Mouse (Mus musculus): ENCODE measurements around the gene Mon2.
"Not testable (repeated sequence)": the region's sequence is repeated elsewhere in the genome, so short reads cannot be mapped to it uniquely, and the experiment has no call there.

Gene Mon2

GRCm38 (mm10) chr10:123057082-123057481 is 19.2 kb downstream of the Mon2 start:
- CTCF ChIA-PET: no interaction called here

GRCm38 (mm10) chr10:123056463-123056862 is 19.8 kb downstream of the Mon2 start:
- CTCF ChIA-PET: no interaction called here

GRCm38 (mm10) chr10:123055205-123056000 is 20.9 kb downstream of the Mon2 start:
- CTCF ChIA-PET: interaction anchor here (0.7 kb wide), 1 partner anchor 55 kb away, joined by 3 read pairs; no protein-coding TSS in a partner anchor

- CTCF ChIA-PET: no interaction called here
Measured at GRCm38 (mm10) chr10:123053557-123053956, 22.7 kb downstream of the Mon2 start.

GRCm38 (mm10) chr10:123052021-123052420 is 24.3 kb downstream of the Mon2 start:
- CTCF ChIA-PET: interaction anchor here (0.6 kb wide), 1 partner anchor 245 kb away, joined by 4 read pairs; no protein-coding TSS in a partner anchor

GRCm38 (mm10) chr10:123048730-123049129 is 27.6 kb downstream of the Mon2 start:
- CTCF ChIA-PET: no interaction called here

- CTCF ChIA-PET: no interaction called here
Measured at GRCm38 (mm10) chr10:123039936-123040335, 36.4 kb downstream of the Mon2 start.

- CTCF ChIA-PET: no interaction called here
Measured at GRCm38 (mm10) chr10:123032078-123032646, 44.1 kb downstream of the Mon2 start.

- CTCF ChIA-PET: no interaction called here
Measured at GRCm38 (mm10) chr10:123031449-123031848, 44.9 kb downstream of the Mon2 start.

GRCm38 (mm10) chr10:123030589-123030988 is 45.7 kb downstream of the Mon2 start:
- CTCF ChIA-PET: no interaction called here

- CTCF ChIA-PET: no interaction called here
Measured at GRCm38 (mm10) chr10:123028949-123029348, 47.4 kb downstream of the Mon2 start.

GRCm38 (mm10) chr10:123026736-123027135 is 49.6 kb downstream of the Mon2 start:
- CTCF ChIA-PET: not testable (repeated sequence)

- CTCF ChIA-PET: no interaction called here
Measured at GRCm38 (mm10) chr10:123013435-123013834, 62.9 kb downstream of the Mon2 start.

- CTCF ChIA-PET: no interaction called here
Measured at GRCm38 (mm10) chr10:123011421-123011820, 64.9 kb downstream of the Mon2 start.

- CTCF ChIA-PET: interaction anchor here (1.1 to 2.3 kb wide), 2 partner anchors 32 to 202 kb away, joined by 4 to 12 read pairs; no protein-coding TSS in a partner anchor
Measured at GRCm38 (mm10) chr10:123005237-123006185, 70.8 kb downstream of the Mon2 start.

- CTCF ChIA-PET: interaction anchor here (0.7 to 2.3 kb wide), 2 partner anchors 201 to 448 kb away, joined by 5 to 12 read pairs; no protein-coding TSS in a partner anchor
Measured at GRCm38 (mm10) chr10:123004475-123005236, 71.6 kb downstream of the Mon2 start.

- CTCF ChIA-PET: interaction anchor here (0.5 to 0.7 kb wide), 2 partner anchors 19 to 198 kb away, joined by 7 to 14 read pairs; no protein-coding TSS in a partner anchor
Measured at GRCm38 (mm10) chr10:123001985-123002384, 74.3 kb downstream of the Mon2 start.

- CTCF ChIA-PET: interaction anchor here (0.5 kb wide), 1 partner anchor 197 kb away, joined by 7 read pairs; no protein-coding TSS in a partner anchor
Measured at GRCm38 (mm10) chr10:123001363-123001762, 74.9 kb downstream of the Mon2 start.

- CTCF ChIA-PET: no interaction called here
Measured at GRCm38 (mm10) chr10:122999356-122999755, 76.9 kb downstream of the Mon2 start.

GRCm38 (mm10) chr10:122997852-122998251 is 78.5 kb downstream of the Mon2 start:
- CTCF ChIA-PET: no interaction called here
